Mouse (Mus musculus) gastrocnemius, adult 8-10 months (tissue): Measurements from ENCODE around the gene Mga. TPM values are rescaled to one million over a fixed set of nuclear protein-coding genes. Genes with fewer than 3 reads are reported as not detected.
A peak's percentile ranks its signal among the peaks of the same experiment; 100 is the strongest.

Experiments
- DNase-seq, 2 experiments: peaks; one replicate each; pipeline ENCODE4 v3.0.0; 2022; ENCODE audit warnings: low spot score in 2 of 2
- total RNA-seq, 4 experiments: library from RNA; stranded (reverse); gene quantifications; 2 replicates each; pipeline ENCODE4 v1.2.4; 2022

The Mga gene
- total RNA-seq, 4 experiments from 2014 or later = 24.9 to 49.9 (median 31.8) TPM

- no peak for DNase-seq
Observed at GRCm38 (mm10) chr2:119987441-119987840, 90.4 kb downstream of the Mga start.

GRCm38 (mm10) chr2:119988952-119989351 lies 91.9 kb downstream of the Mga start:
- no peak for DNase-seq

- DNase-seq = no peak
Observed at GRCm38 (mm10) chr2:119990881-119991280, 93.9 kb downstream of the Mga start.

GRCm38 (mm10) chr2:119992349-119992748 lies 95.3 kb downstream of the Mga start:
- DNase-seq = peak; percentile 40 to 64

GRCm38 (mm10) chr2:119993515-119993914 lies 96.5 kb downstream of the Mga start:
- DNase-seq = no peak

- DNase-seq = no peak
Observed at GRCm38 (mm10) chr2:119994839-119995238, 97.8 kb downstream of the Mga start.

- DNase-seq = no peak
Observed at GRCm38 (mm10) chr2:119995391-119996281, 98.6 kb downstream of the Mga start.

- DNase-seq = no peak
Observed at GRCm38 (mm10) chr2:119997354-119997753, 100.3 kb downstream of the Mga start.

GRCm38 (mm10) chr2:119999731-120000130 lies 102.7 kb downstream of the Mga start:
- no peak for DNase-seq

GRCm38 (mm10) chr2:120000882-120001584 lies 104.0 kb downstream of the Mga start:
- no peak for DNase-seq

GRCm38 (mm10) chr2:120001956-120002355 lies 104.9 kb downstream of the Mga start:
- no peak for DNase-seq

GRCm38 (mm10) chr2:120003970-120004369 lies 106.9 kb downstream of the Mga start:
- no peak for DNase-seq

GRCm38 (mm10) chr2:120006696-120007095 lies 109.7 kb downstream of the Mga start:
- DNase-seq = no peak

GRCm38 (mm10) chr2:120007680-120008210 lies 110.7 kb downstream of the Mga start:
- DNase-seq = no peak

GRCm38 (mm10) chr2:120008672-120009071 lies 111.6 kb downstream of the Mga start:
- no peak for DNase-seq

- no peak for DNase-seq
Observed at GRCm38 (mm10) chr2:120011462-120012200, 114.6 kb downstream of the Mga start.

GRCm38 (mm10) chr2:120012924-120013323 lies 115.9 kb downstream of the Mga start:
- no peak for DNase-seq

- DNase-seq = no peak
Observed at GRCm38 (mm10) chr2:120013831-120014486, 116.9 kb downstream of the Mga start.

GRCm38 (mm10) chr2:120015882-120016281 lies 118.9 kb downstream of the Mga start:
- no peak for DNase-seq

GRCm38 (mm10) chr2:120017599-120017998 lies 120.6 kb downstream of the Mga start:
- no peak for DNase-seq
